Mouse (Mus musculus) liver, postnatal 0 days (tissue): ENCODE data around the gene Epn2.

Experiments
- CTCF ChIP-seq: sonication (generic); IDR thresholded peaks from 2 replicates; pipeline ENCODE4 v1.5.1; 2016; ENCODE audit warnings: antibody characterized with exemption, low read depth
- EP300 ChIP-seq: IDR thresholded peaks from 2 replicates; pipeline ENCODE4 v1.6.1; 2016; ENCODE audit warnings: antibody characterized with exemption, low read depth, mild to moderate bottlenecking

DNA sequence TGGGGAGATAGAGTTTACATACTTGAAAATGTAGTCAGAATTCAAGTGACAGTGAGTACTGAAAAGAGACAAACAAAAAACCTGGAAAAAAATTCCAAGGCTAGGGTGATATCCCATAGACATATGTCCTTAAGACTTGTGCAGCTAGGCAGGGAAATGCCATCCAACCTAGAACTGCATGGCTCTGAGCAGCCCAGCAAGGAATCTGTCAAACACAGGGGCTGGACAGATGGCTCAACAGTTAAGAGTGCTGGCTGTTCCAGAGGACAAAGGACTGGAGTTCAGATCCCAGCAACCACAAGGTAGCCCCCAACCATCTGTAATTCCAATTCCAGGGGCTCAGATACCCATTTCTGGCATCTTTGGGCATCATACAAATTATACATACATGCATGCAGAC is 28.9 kb downstream of the Epn2 start:
- TF ChIP-seq CTCF: no peak
- no peak for TF ChIP-seq EP300
